Mouse (Mus musculus): ENCODE measurements around the gene Olfr118. TPM values are rescaled to one million over a fixed set of nuclear protein-coding genes. Genes with fewer than 3 reads are reported as not detected.
"Not testable (repeated sequence)": the region's sequence is repeated elsewhere in the genome, so short reads cannot be mapped to it uniquely, and the experiment has no call there.

Olfr118 gene
- total RNA-seq (2014; rRNA removed) = not detected in 2 replicates
- not detected in 2 replicates for polyA plus RNA-seq (2012; rRNA removed)

DNA sequence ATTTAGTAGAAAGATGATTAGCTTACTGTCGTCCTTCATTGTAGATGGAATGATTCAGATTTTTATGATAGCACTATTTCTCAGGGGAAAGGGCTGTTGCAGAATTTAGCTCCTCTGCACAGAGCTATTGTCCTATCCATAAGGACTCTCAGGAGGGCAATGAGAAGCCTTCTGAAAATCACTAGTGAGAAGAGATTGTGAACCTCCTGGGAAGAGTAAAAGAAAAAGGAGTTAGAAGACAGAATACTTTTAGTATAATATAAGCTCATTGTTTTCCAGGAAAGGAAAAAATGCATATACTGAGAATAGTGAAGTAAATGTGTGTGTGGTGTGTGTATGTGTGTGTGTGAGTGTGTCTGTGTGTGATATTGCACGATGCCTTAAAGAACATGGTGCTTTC is at the start of gene Olfr118:
Gene Olfr118, plus strand, starts transcription at position 301 of the 400 bp plus-strand sequence.
- no peaks in the 10 kb centered on the region for H3K27me3 ChIP-seq (ENCODE audit: control insufficient read depth, insufficient read depth, low read length)
- no peak within 1 kb of the TSS for H3K4me3 ChIP-seq (ENCODE audit: insufficient read depth, low read depth, low read length)
- TF ChIP-seq POLR2A (IDR thresholded peaks at IDR 0.05; ENCODE audit: extremely low read depth, insufficient read depth, low read length) = no peak
- no peak for TF ChIP-seq CTCF (IDR thresholded peaks at IDR 0.05; ENCODE audit: low read depth, low read length)
- no peaks in the 10 kb centered on the region for H3K79me2 ChIP-seq (ENCODE audit: control insufficient read depth, insufficient read depth, low read length)
- DNase-seq (ENCODE audit: extremely low read depth, low read depth, low spot score) = no peak
- H3K4me1 ChIP-seq (ENCODE audit: control insufficient read depth, insufficient read depth, low read length) = no peaks in the 10 kb centered on the region
- no peak within 1 kb of the TSS for H3K9ac ChIP-seq (ENCODE audit: low read depth, low read length)
- H3K27ac ChIP-seq (replicated peaks; ENCODE audit: insufficient read depth, low read depth, low read length) = no peak within 1 kb of the TSS
- WGBS = 40% methylated on average over 2 of the region's 2 CpGs
- no peaks in the 10 kb centered on the region for H3K36me3 ChIP-seq (ENCODE audit: control insufficient read depth, insufficient read depth, low read length)

DNA sequence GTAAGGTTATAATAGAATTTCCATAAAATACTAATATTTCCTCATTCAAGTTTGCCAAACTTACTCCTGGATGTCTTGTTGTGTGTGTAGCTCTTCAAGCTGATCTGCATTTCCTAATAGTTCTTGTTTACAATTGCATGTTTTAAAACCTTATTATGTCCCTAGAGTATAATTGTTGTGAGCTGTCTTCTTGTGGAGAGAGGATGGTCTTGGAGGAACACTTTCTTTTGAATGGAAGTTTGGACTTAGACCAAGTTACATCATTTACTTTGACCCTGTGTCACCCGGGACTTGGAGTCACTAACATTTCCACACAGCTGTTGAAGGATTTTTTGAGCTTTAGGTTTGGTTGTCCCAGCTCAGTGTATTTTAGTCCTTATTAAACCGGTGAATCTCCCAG is 39.8 kb upstream of the Olfr118 start, which contains the start of the genes Olfr115 and Olfr116:
Gene Olfr115, minus strand, starts transcription at position 101 of the 400 bp plus-strand sequence.
Gene Olfr116, minus strand, starts transcription at position 191 of the 400 bp plus-strand sequence.
- H3K36me3 ChIP-seq (ENCODE audit: control insufficient read depth, insufficient read depth, low read length) = no peaks in the 10 kb centered on the region
- WGBS = 74% methylated on average over 2 of the region's 2 CpGs
- no peak for DNase-seq (ENCODE audit: extremely low read depth, low read depth, low spot score)

DNA sequence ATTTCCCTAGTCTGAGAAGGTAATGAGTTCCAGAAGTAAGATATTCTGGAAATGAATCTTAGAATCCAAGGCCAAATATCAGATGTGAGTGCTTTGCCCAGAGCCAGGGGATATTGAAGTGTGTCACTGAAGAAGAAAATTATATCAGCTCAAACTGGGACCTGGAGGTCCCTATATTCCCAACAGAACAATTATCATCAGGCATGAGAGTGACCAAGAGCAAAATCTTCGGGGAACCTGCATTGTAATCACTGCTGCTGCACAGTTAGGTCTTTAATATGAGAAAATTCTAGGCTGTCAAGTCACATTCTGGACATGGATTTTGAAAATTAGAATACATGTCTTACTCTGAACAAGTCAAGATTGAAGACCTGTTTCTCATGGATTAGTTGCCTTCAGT is 3.1 kb upstream of the Olfr118 start, which contains the start of gene Olfr117:
Gene Olfr117, minus strand, starts transcription at position 101 of the 400 bp plus-strand sequence.
- no peak within 1 kb of the TSS for H3K4me3 ChIP-seq (ENCODE audit: insufficient read depth, low read depth, low read length)
- TF ChIP-seq CTCF (IDR thresholded peaks at IDR 0.05; ENCODE audit: low read depth, low read length) (no peak), POLR2A (IDR thresholded peaks at IDR 0.05; ENCODE audit: extremely low read depth, insufficient read depth, low read length) (no peak)
- DNase-seq (ENCODE audit: extremely low read depth, low read depth, low spot score) = no peak
- H3K4me1 ChIP-seq (ENCODE audit: control insufficient read depth, insufficient read depth, low read length) = no peaks in the 10 kb centered on the region
- 48% methylated on average over 1 of the region's 1 CpGs for WGBS
- H3K27me3 ChIP-seq (ENCODE audit: control insufficient read depth, insufficient read depth, low read length) = no peaks in the 10 kb centered on the region
- H3K27ac ChIP-seq (replicated peaks; ENCODE audit: insufficient read depth, low read depth, low read length) = no peak within 1 kb of the TSS
- H3K9ac ChIP-seq (ENCODE audit: low read depth, low read length) = no peak within 1 kb of the TSS
- H3K36me3 ChIP-seq (ENCODE audit: control insufficient read depth, insufficient read depth, low read length) = no peaks in the 10 kb centered on the region
- H3K79me2 ChIP-seq (ENCODE audit: control insufficient read depth, insufficient read depth, low read length) = no peaks in the 10 kb centered on the region

More for the DNA sequence above, 39.8 kb upstream of the Olfr118 start, which contains the start of the genes Olfr115 and Olfr116:
- H3K79me2 ChIP-seq (ENCODE audit: control insufficient read depth, insufficient read depth, low read length) = no peaks in the 10 kb centered on the region
- no peaks in the 10 kb centered on the region for H3K4me1 ChIP-seq (ENCODE audit: control insufficient read depth, insufficient read depth, low read length)
- no peak within 1 kb of the TSS for H3K4me3 ChIP-seq (ENCODE audit: insufficient read depth, low read depth, low read length)
- H3K27ac ChIP-seq (replicated peaks; ENCODE audit: insufficient read depth, low read depth, low read length) = no peak within 1 kb of the TSS
- no peaks in the 10 kb centered on the region for H3K27me3 ChIP-seq (ENCODE audit: control insufficient read depth, insufficient read depth, low read length)
- TF ChIP-seq POLR2A (IDR thresholded peaks at IDR 0.05; ENCODE audit: extremely low read depth, insufficient read depth, low read length) (no peak), CTCF (IDR thresholded peaks at IDR 0.05; ENCODE audit: low read depth, low read length) (no peak)
- H3K9ac ChIP-seq (ENCODE audit: low read depth, low read length) = no peak within 1 kb of the TSS

DNA sequence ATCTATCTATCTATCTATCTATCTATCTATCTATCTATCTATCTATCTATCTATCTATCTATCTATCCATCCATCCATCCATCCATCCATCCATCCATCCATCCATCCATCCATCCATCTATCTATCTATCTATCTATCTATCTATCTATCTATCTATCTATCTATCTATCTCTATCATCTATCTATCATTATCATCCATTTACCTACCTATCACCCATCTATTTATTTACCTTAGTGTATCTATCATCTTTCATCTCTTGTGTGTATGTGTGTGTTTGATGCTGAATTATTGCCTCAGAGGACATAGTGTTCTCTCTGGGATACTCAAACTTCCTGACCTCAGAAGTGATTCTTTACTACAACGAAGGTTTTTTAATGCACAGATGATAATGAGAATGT is 29.5 kb downstream of the Olfr118 start, which contains the start of gene Olfr119:
Gene Olfr119, plus strand, starts transcription at position 301 of the 400 bp plus-strand sequence.
- WGBS = 46% methylated on average over 1 of the region's 1 CpGs
- not testable (repeated sequence) for H3K4me3 ChIP-seq (ENCODE audit: insufficient read depth, low read depth, low read length); H3K27me3 ChIP-seq (ENCODE audit: control insufficient read depth, insufficient read depth, low read length); H3K4me1 ChIP-seq (ENCODE audit: control insufficient read depth, insufficient read depth, low read length); H3K27ac ChIP-seq (replicated peaks; ENCODE audit: insufficient read depth, low read depth, low read length); DNase-seq (ENCODE audit: extremely low read depth, low read depth, low spot score); H3K36me3 ChIP-seq (ENCODE audit: control insufficient read depth, insufficient read depth, low read length); H3K9ac ChIP-seq (ENCODE audit: low read depth, low read length); H3K79me2 ChIP-seq (ENCODE audit: control insufficient read depth, insufficient read depth, low read length)

DNA sequence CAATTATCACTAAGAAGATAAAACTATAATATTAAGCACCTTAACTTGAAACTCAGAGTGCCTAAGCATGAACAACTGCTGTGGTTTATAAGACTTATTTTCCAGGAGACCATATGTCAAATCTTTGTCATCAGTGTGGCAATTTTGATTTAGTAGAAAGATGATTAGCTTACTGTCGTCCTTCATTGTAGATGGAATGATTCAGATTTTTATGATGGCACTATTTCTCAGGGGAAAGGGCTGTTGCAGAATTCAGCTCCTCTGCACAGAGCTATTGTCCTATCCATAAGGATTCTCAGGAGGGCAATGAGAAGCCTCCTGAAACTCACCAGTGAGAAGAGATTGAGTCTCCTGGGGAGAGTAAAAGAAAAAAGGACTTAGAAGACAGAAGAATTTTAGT is 54.7 kb downstream of the Olfr118 start, which contains the start of gene Olfr120:
Gene Olfr120, plus strand, starts transcription at position 301 of the 400 bp plus-strand sequence.
- DNase-seq (ENCODE audit: extremely low read depth, low read depth, low spot score) = no peak
- Histone ChIP-seq H3K4me1 (ENCODE audit: control insufficient read depth, insufficient read depth, low read length) (no peaks in the 10 kb centered on the region), H3K9ac (ENCODE audit: low read depth, low read length) (no peak within 1 kb of the TSS), H3K79me2 (ENCODE audit: control insufficient read depth, insufficient read depth, low read length) (no peaks in the 10 kb centered on the region), H3K27ac (replicated peaks; ENCODE audit: insufficient read depth, low read depth, low read length) (no peak within 1 kb of the TSS), H3K27me3 (ENCODE audit: control insufficient read depth, insufficient read depth, low read length) (no peaks in the 10 kb centered on the region), H3K4me3 (ENCODE audit: insufficient read depth, low read depth, low read length) (no peak within 1 kb of the TSS), H3K36me3 (ENCODE audit: control insufficient read depth, insufficient read depth, low read length) (no peaks in the 10 kb centered on the region)
- WGBS = 59% methylated on average over 1 of the region's 1 CpGs
- TF ChIP-seq POLR2A (IDR thresholded peaks at IDR 0.05; ENCODE audit: extremely low read depth, insufficient read depth, low read length) (no peak), CTCF (IDR thresholded peaks at IDR 0.05; ENCODE audit: low read depth, low read length) (no peak)

Other genes with a start within 250 kb of the Olfr118 start
- gene Olfr108, start 221.5 kb upstream of the Olfr118 start, total RNA-seq (2014; rRNA removed) = not detected in 2 replicates
- gene Olfr108, start 221.5 kb upstream of the Olfr118 start, polyA plus RNA-seq (2012; rRNA removed) = not detected in 2 replicates
- not detected in 2 replicates for gene Olfr109, start 208.1 kb upstream of the Olfr118 start, total RNA-seq (2014; rRNA removed)
- gene Olfr109, start 208.1 kb upstream of the Olfr118 start, polyA plus RNA-seq (2012; rRNA removed) = not detected in 2 replicates
- 0.18 and 0.54 TPM in 2 replicates for gene H2-M2, start 183.4 kb upstream of the Olfr118 start, total RNA-seq (2014; rRNA removed)
- not detected in 2 replicates for gene H2-M2, start 183.4 kb upstream of the Olfr118 start, polyA plus RNA-seq (2012; rRNA removed)
- not detected in 2 replicates for gene Olfr110, start 174.5 kb upstream of the Olfr118 start, total RNA-seq (2014; rRNA removed)
- not detected in 2 replicates for gene Olfr110, start 174.5 kb upstream of the Olfr118 start, polyA plus RNA-seq (2012; rRNA removed)
- not detected in 2 replicates for gene Olfr111, start 159.0 kb upstream of the Olfr118 start, total RNA-seq (2014; rRNA removed)
- not detected in 2 replicates for gene Olfr111, start 159.0 kb upstream of the Olfr118 start, polyA plus RNA-seq (2012; rRNA removed)
- gene Olfr112, start 97.5 kb upstream of the Olfr118 start, total RNA-seq (2014; rRNA removed) = not detected in 2 replicates
- not detected in 2 replicates for gene Olfr112, start 97.5 kb upstream of the Olfr118 start, polyA plus RNA-seq (2012; rRNA removed)
- gene Olfr113, start 89.3 kb upstream of the Olfr118 start, total RNA-seq (2014; rRNA removed) = not detected in 2 replicates
- not detected in 2 replicates for gene Olfr113, start 89.3 kb upstream of the Olfr118 start, polyA plus RNA-seq (2012; rRNA removed)
- gene Olfr114, start 74.2 kb upstream of the Olfr118 start, total RNA-seq (2014; rRNA removed) = not detected in 2 replicates
- gene Olfr114, start 74.2 kb upstream of the Olfr118 start, polyA plus RNA-seq (2012; rRNA removed) = not detected in 2 replicates
- gene Olfr115, start 39.9 kb upstream of the Olfr118 start, total RNA-seq (2014; rRNA removed) = not detected in 2 replicates
- not detected in 2 replicates for gene Olfr115, start 39.9 kb upstream of the Olfr118 start, polyA plus RNA-seq (2012; rRNA removed)
- not detected in 2 replicates for gene Olfr116, start 39.8 kb upstream of the Olfr118 start, total RNA-seq (2014; rRNA removed)
- gene Olfr116, start 39.8 kb upstream of the Olfr118 start, polyA plus RNA-seq (2012; rRNA removed) = not detected in 2 replicates
- gene Olfr117, start 3.2 kb upstream of the Olfr118 start, total RNA-seq (2014; rRNA removed) = not detected in 2 replicates
- gene Olfr117, start 3.2 kb upstream of the Olfr118 start, polyA plus RNA-seq (2012; rRNA removed) = not detected in 2 replicates
- not detected in 2 replicates for gene Olfr119, start 29.6 kb downstream of the Olfr118 start, total RNA-seq (2014; rRNA removed)
- not detected in 2 replicates for gene Olfr119, start 29.6 kb downstream of the Olfr118 start, polyA plus RNA-seq (2012; rRNA removed)
- not detected in 2 replicates for gene Olfr120, start 54.8 kb downstream of the Olfr118 start, total RNA-seq (2014; rRNA removed)
- not detected in 2 replicates for gene Olfr120, start 54.8 kb downstream of the Olfr118 start, polyA plus RNA-seq (2012; rRNA removed)
- not detected in 2 replicates for gene Olfr121, start 81.9 kb downstream of the Olfr118 start, total RNA-seq (2014; rRNA removed)
- gene Olfr121, start 81.9 kb downstream of the Olfr118 start, polyA plus RNA-seq (2012; rRNA removed) = not detected in 2 replicates
- gene Olfr122, start 101.6 kb downstream of the Olfr118 start, total RNA-seq (2014; rRNA removed) = not detected in 2 replicates
- gene Olfr122, start 101.6 kb downstream of the Olfr118 start, polyA plus RNA-seq (2012; rRNA removed) = not detected in 2 replicates
- not detected in 2 replicates for gene Olfr123, start 126.5 kb downstream of the Olfr118 start, total RNA-seq (2014; rRNA removed)
- gene Olfr123, start 126.5 kb downstream of the Olfr118 start, polyA plus RNA-seq (2012; rRNA removed) = not detected in 2 replicates
- gene Olfr124, start 132.9 kb downstream of the Olfr118 start, total RNA-seq (2014; rRNA removed) = not detected in 2 replicates
- gene Olfr124, start 132.9 kb downstream of the Olfr118 start, polyA plus RNA-seq (2012; rRNA removed) = not detected in 2 replicates
- gene Olfr125, start 166.0 kb downstream of the Olfr118 start, total RNA-seq (2014; rRNA removed) = not detected in 2 replicates
- not detected in 2 replicates for gene Olfr125, start 166.0 kb downstream of the Olfr118 start, polyA plus RNA-seq (2012; rRNA removed)
- not detected in 2 replicates for gene Olfr126, start 180.5 kb downstream of the Olfr118 start, total RNA-seq (2014; rRNA removed)
- gene Olfr126, start 180.5 kb downstream of the Olfr118 start, polyA plus RNA-seq (2012; rRNA removed) = not detected in 2 replicates
- not detected in 2 replicates for gene Olfr127, start 233.4 kb downstream of the Olfr118 start, total RNA-seq (2014; rRNA removed)
- gene Olfr127, start 233.4 kb downstream of the Olfr118 start, polyA plus RNA-seq (2012; rRNA removed) = not detected in 2 replicates